Mouse (Mus musculus) cerebellum, adult 11 months (tissue): ENCODE measurements at regions not wholly inside any gene's neighbourhood (a gene's known extent, or its start where the extent isn't known, plus 50 kb on each side); places are given as distances from the start of the nearest gene placed in this dataset.

Source experiments
- DNase-seq: peaks from one replicate; pipeline ENCODE4 v3.0.0; 2022

DNA sequence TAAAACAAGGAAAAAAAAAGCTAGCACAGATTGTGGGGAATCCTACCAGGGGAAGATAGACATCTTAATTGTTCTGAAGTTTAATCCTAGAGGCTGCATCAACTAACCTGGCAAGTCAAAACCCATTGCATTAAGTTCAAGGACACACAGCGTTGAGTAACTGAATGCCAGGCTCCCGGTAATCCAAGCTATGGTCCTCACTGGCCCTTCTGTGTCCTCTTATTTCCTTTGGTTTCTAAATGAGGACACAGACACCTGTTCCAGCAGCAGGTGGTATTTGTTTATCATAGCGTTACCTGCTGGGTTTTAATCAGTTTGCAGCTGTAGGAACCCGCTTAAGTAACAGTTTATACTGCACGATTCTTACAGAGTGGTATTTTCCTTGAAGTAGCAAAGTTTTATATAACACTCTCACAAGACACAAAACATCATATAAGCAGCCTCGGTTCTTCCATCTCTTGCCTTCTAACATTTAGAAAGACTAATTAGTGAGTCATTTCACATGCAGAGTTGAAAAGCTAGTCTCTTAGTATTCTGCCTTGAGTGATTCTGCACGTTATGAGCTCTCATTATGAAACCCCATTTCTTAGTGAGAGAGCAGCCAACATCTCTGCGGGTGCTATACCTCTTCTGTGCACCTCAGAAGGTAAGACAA is 1832.0 kb upstream of the Pcdh7 start:
- peak; percentile 0 for DNase-seq

DNA sequence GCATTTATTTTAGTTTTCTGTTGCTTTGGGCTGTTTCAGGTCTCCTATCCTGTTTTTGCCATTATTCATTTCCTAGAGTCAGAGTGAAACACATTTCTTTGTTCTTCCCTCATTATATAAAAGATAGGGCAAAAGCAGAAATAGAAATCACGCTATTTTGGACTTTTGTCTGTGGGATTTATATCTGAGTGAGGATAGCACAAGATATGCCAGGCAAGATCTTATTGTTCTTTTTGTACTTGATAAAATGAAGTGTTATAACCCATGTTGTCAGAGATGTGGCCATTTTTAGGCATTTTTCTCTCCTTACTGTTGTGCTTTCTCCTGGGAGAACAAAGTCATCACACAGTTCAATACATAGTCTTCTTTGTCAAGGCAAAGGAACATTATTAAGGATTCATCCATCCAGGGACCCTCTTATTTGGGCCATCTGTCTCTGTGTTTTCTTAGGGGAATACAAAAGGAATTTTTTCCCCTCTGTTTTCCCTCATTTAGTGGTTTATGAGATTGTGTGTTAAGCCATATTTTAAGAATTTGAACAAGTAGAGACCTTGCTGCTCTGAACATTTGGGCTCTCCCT is 1825.9 kb upstream of the Pcdh7 start:
- DNase-seq: no peak

DNA sequence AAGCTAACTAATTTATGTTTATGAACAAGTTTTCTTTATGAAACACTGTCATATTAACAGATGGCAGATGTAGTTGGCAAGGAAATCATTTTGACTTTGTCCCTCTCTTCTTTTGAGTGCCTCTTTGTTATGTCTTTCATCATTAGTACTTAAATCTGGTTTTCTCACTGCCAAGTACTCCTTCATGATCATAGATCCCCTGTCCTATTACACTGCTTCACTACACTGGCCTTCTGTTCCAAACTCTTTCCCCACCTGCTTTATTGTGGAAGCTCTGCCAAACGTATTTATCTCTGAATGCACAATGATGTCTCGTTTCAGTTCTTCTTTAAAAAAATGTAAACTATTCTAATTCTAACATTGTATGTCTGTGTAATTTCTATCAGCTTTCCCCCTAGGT is 1776.3 kb upstream of the Pcdh7 start:
- no peak for DNase-seq

DNA sequence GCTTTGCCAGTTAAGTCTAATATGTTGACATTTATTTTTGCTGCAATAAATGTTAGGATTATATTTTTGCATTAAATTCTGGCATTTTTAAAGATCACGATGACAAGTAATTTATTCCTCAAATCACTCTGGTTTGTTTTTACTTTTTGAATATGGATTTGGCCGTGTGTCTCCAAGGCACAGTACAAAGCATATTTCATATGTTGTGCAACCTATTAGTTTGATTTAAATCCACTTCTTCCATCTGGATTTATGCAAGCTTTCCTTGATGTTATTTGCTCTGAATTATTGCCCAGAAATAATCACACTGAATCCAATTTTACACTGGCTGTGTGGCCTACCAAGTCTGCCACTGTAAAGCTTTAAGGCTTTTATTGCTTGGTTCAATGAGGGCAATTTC is 1741.3 kb upstream of the Pcdh7 start:
- DNase-seq: no peak

DNA sequence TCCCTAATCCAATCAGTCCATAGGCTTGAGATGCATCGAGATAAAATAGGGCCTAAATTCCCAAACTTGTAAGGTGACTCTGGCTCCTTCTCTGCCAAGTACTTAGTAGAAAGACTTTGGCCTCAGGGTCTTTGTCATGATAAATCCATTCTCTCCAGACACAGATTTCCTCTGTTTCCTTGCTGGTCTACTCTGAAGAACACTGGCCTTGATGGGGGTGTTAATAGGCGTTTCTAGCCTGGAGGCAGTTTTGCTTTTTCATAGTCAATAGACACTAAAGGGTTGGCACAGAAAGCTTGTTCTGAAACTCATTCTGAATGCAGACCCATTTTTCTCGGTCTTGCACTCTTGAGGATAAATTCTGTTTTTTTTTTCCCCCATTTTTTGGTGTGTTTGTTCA is 1709.9 kb upstream of the Pcdh7 start:
- no peak for DNase-seq

DNA sequence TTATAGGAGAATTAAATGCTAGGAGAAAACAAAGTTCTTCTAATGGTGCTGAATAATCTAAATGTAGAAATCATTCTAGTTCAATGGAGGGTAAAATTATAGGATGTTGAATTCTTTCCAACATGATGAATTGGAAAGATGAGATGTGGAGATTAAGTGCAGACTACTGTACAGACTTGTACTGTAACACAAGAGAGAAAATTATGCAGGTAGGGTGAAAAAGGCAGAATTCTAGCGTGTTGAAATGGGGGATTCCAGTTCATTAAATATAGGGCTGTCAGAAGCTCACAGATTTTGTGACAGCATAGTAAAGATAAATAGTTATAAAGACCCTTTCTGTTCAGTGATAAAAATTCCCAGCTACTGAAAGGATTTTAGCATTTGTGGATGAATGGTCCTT is 1697.3 kb upstream of the Pcdh7 start:
- no peak for DNase-seq
